Mouse (Mus musculus) CH12.LX (cell line): ENCODE measurements at regions not wholly inside any gene's neighbourhood (a gene's known extent, or its start where the extent isn't known, plus 50 kb on each side); places are given as distances from the start of the nearest gene placed in this dataset.

Source experiments
- DNase-seq: peaks from one replicate; pipeline ENCODE4 v3.0.0-alpha.2; 2013; ENCODE audit errors: extremely low read depth
- H3K27ac ChIP-seq: 2 replicates; pipeline ENCODE4 v1.5.1; 2012; ENCODE audit warnings: low read depth, mild to moderate bottlenecking, control low read depth, moderate library complexity; ENCODE audit not compliant: insufficient read depth
- H3K27me3 ChIP-seq: replicated peaks from 2 replicates; pipeline ENCODE3; 2012; ENCODE audit warnings: inconsistent platforms
- H3K36me3 ChIP-seq, 2 experiments: replicated peaks in 1 of 2; 2 replicates each; pipeline versions ENCODE3 to v1.6.1; 2012; ENCODE audit warnings: inconsistent platforms in 1 of 2, low read length in 1 of 2, mild to moderate bottlenecking in 1 of 2, mixed read lengths in 1 of 2, moderate library complexity in 1 of 2; ENCODE audit not compliant: control insufficient read depth in 1 of 2, insufficient read depth in 1 of 2
- H3K4me1 ChIP-seq, 2 experiments: 2 replicates each; pipeline ENCODE4 v1.6.1; 2012; ENCODE audit warnings: inconsistent platforms in 1 of 2, moderate library complexity in 1 of 2; ENCODE audit not compliant: insufficient read depth in 2 of 2, control insufficient read depth in 1 of 2
- H3K4me2 ChIP-seq: 2 replicates; pipeline ENCODE4 v1.6.1; 2012; ENCODE audit warnings: low read depth, mild to moderate bottlenecking, control low read depth; ENCODE audit not compliant: poor library complexity, insufficient read depth, severe bottlenecking
- H3K4me3 ChIP-seq, 3 experiments: fragments of 150-350 bp in 1 of 3; sonication (generic) in 1 of 3; replicated peaks in 1 of 3; 2 replicates each; pipeline versions ENCODE3 to v1.5.1; 2011 to 2012; ENCODE audit warnings: low read depth in 2 of 3, low read length in 2 of 3, mild to moderate bottlenecking in 2 of 3, moderate library complexity in 2 of 3, control low read depth in 1 of 3, improper control_type of control experiment in 1 of 3, inconsistent platforms in 1 of 3, mixed read lengths in 1 of 3; ENCODE audit not compliant: poor library complexity in 1 of 3
- H3K79me2 ChIP-seq: replicated peaks from 2 replicates; pipeline ENCODE4 v1.6.1; 2012; ENCODE audit warnings: mild to moderate bottlenecking, moderate library complexity; ENCODE audit not compliant: control insufficient read depth, poor library complexity, insufficient read depth, severe bottlenecking; ENCODE audit errors: extremely low read depth
- H3K9ac ChIP-seq: 2 replicates; pipeline ENCODE4 v1.6.1; 2012; ENCODE audit warnings: low read depth, mild to moderate bottlenecking, control low read depth, moderate library complexity; ENCODE audit not compliant: insufficient read depth
- H3K9me3 ChIP-seq: replicated peaks from 2 replicates; pipeline ENCODE3; 2012; ENCODE audit warnings: low read length, inconsistent platforms, mixed read lengths
- BHLHE40 ChIP-seq: IDR thresholded peaks from 2 replicates; pipeline ENCODE4 v1.6.1; 2011; ENCODE audit warnings: mild to moderate bottlenecking, low read depth, low read length, improper control_type of control experiment
- CHD1 ChIP-seq: IDR thresholded peaks from 2 replicates; pipeline ENCODE4 v1.6.1; 2012; ENCODE audit warnings: low read depth, low read length, improper control_type of control experiment, inconsistent platforms
- CHD2 ChIP-seq: IDR thresholded peaks from 2 replicates; pipeline ENCODE4 v1.6.1; 2011; ENCODE audit warnings: low read length, improper control_type of control experiment
- E2F4 ChIP-seq: IDR thresholded peaks from 2 replicates; pipeline ENCODE4 v1.6.1; 2011; ENCODE audit warnings: low read depth, low read length, improper control_type of control experiment; ENCODE audit not compliant: insufficient replicate concordance
- ETS1 ChIP-seq: conservative IDR thresholded peaks from 2 replicates; pipeline ENCODE4 v1.6.1; 2012; ENCODE audit warnings: low read depth, mild to moderate bottlenecking, inconsistent platforms, low read length, improper control_type of control experiment, moderate library complexity
- GABPA ChIP-seq: IDR thresholded peaks from 2 replicates; pipeline ENCODE4 v1.6.1; 2012; ENCODE audit warnings: low read depth, low read length, improper control_type of control experiment, inconsistent platforms; ENCODE audit not compliant: insufficient replicate concordance
- HCFC1 ChIP-seq: IDR thresholded peaks from 2 replicates; pipeline ENCODE4 v1.6.1; 2012; ENCODE audit warnings: low read depth, mild to moderate bottlenecking, inconsistent platforms, low read length, improper control_type of control experiment
- IRF4 ChIP-seq: IDR thresholded peaks from 2 replicates; pipeline ENCODE4 v1.6.1; 2014; ENCODE audit warnings: low read depth, mild to moderate bottlenecking, inconsistent platforms, low read length, improper control_type of control experiment
- JUN ChIP-seq: IDR thresholded peaks from 2 replicates; pipeline ENCODE4 v1.6.1; 2011; ENCODE audit warnings: low read depth, mild to moderate bottlenecking, low read length, improper control_type of control experiment, moderate library complexity; ENCODE audit not compliant: insufficient read depth
- JUND ChIP-seq: conservative IDR thresholded peaks from 2 replicates; pipeline ENCODE4 v1.6.1; 2011; ENCODE audit warnings: low read depth, low read length, improper control_type of control experiment
- MAX ChIP-seq: IDR thresholded peaks from 2 replicates; pipeline ENCODE4 v1.6.1; 2011; ENCODE audit warnings: low read length, improper control_type of control experiment
- MAZ ChIP-seq: IDR thresholded peaks from 2 replicates; pipeline ENCODE4 v1.6.1; 2012; ENCODE audit warnings: low read depth, mild to moderate bottlenecking, inconsistent platforms, low read length, improper control_type of control experiment, moderate library complexity
- MEF2A ChIP-seq: IDR thresholded peaks from 2 replicates; pipeline ENCODE4 v1.6.1; 2014; ENCODE audit warnings: low read depth, mild to moderate bottlenecking, inconsistent platforms, low read length, improper control_type of control experiment, borderline replicate concordance
- MXI1 ChIP-seq: IDR thresholded peaks from 2 replicates; pipeline ENCODE4 v1.6.1; 2011; ENCODE audit warnings: mild to moderate bottlenecking, low read depth, low read length, improper control_type of control experiment
- MYC ChIP-seq: IDR thresholded peaks from 2 replicates; pipeline ENCODE4 v1.6.1; 2011; ENCODE audit warnings: low read depth, mild to moderate bottlenecking, improper control_type of control experiment, low read length
- NRF1 ChIP-seq: IDR thresholded peaks from 2 replicates; pipeline ENCODE4 v1.6.1; 2014; ENCODE audit warnings: low read depth, mild to moderate bottlenecking, inconsistent platforms, low read length, improper control_type of control experiment, moderate library complexity
- PAX5 ChIP-seq: IDR thresholded peaks from 2 replicates; pipeline ENCODE4 v1.6.1; 2012; ENCODE audit warnings: low read length, inconsistent platforms, mixed read lengths
- RCOR1 ChIP-seq: conservative IDR thresholded peaks from 2 replicates; pipeline ENCODE4 v1.6.1; 2012; ENCODE audit warnings: low read depth, mild to moderate bottlenecking, inconsistent platforms, low read length, improper control_type of control experiment
- UBTF ChIP-seq: IDR thresholded peaks from 2 replicates; pipeline ENCODE4 v1.6.1; 2012; ENCODE audit warnings: low read depth, mild to moderate bottlenecking, inconsistent platforms, low read length, improper control_type of control experiment, moderate library complexity
- USF1 ChIP-seq: IDR thresholded peaks from 2 replicates; pipeline ENCODE4 v1.6.1; 2014; ENCODE audit warnings: low read depth, mild to moderate bottlenecking, inconsistent platforms, low read length, improper control_type of control experiment
- USF2 ChIP-seq: conservative IDR thresholded peaks from 2 replicates; pipeline ENCODE4 v1.6.1; 2011; ENCODE audit warnings: low read depth, low read length, improper control_type of control experiment
- ZMIZ1 ChIP-seq: IDR thresholded peaks from 2 replicates; pipeline ENCODE4 v1.6.1; 2012; ENCODE audit warnings: low read depth, mild to moderate bottlenecking, inconsistent platforms, low read length, improper control_type of control experiment
- ZNF384 ChIP-seq: IDR thresholded peaks from 2 replicates; pipeline ENCODE4 v1.6.1; 2012; ENCODE audit warnings: low read depth, low read length, improper control_type of control experiment, inconsistent platforms
- dilution Hi-C: fragments of 300-500 bp; cut with MboI; formaldehyde crosslinking; loops from 2 replicates; pipeline ENCODE4 v1.14.3; 2020; ENCODE audit warnings: low sequenced_read_pairs; ENCODE audit not compliant: extremely low pct_unique_long_range_greater_than_20kb, extremely low pct_ligation_motif_present
- in situ Hi-C: fragments of 300-500 bp; cut with MboI; formaldehyde crosslinking; loops from 3 replicates; pipeline ENCODE4 v1.14.3; 2019; ENCODE audit warnings: low sequenced_read_pairs, low pct_ligation_motif_present, low pct_unique_long_range_greater_than_20kb, mixed read lengths

GRCm38 (mm10) chr7:40663781-40664180, 234.3 kb upstream of the Vstm2b start:
- Histone ChIP-seq H3K27ac (no peak overlapping the region), H3K27me3 (no peaks in the 10 kb centered on the region), H3K4me3 (no peak overlapping the region), H3K9me3 (no peaks in the 10 kb centered on the region), H3K79me2 (no peaks in the 10 kb centered on the region), H3K4me1 (no peaks in the 10 kb centered on the region), H3K36me3 (no peaks in the 10 kb centered on the region), H3K4me2 (no peak overlapping the region), H3K9ac (no peak overlapping the region)
- DNase-seq = no peak
- TF ChIP-seq MEF2A = no peak
- TF ChIP-seq ZMIZ1 = no peak
- TF ChIP-seq RCOR1 = no peak
- TF ChIP-seq JUND = no peak
- in situ Hi-C loops = no loop called here
- dilution Hi-C loops = no loop called here

- Histone ChIP-seq H3K4me1 (no peaks in the 10 kb centered on the region), H3K4me2 (no peak overlapping the region), H3K27me3 (no peaks in the 10 kb centered on the region), H3K79me2 (no peaks in the 10 kb centered on the region), H3K36me3 (no peaks in the 10 kb centered on the region), H3K27ac (no peak overlapping the region), H3K9me3 (no peaks in the 10 kb centered on the region), H3K9ac (no peak overlapping the region), H3K4me3 (no peak overlapping the region)
- dilution Hi-C loops = no loop called here
- in situ Hi-C loops = no loop called here
- TF ChIP-seq ZMIZ1 = no peak
- no peak for TF ChIP-seq NRF1
- TF ChIP-seq CHD1 = no peak
- no peak for TF ChIP-seq BHLHE40
- TF ChIP-seq E2F4 = no peak
- no peak for TF ChIP-seq MXI1
- TF ChIP-seq USF2 = no peak
- TF ChIP-seq MEF2A = no peak
- no peak for DNase-seq
These were observed 231.5 kb upstream of the Vstm2b start for GRCm38 (mm10) chr7:40666625-40667024.

DNA sequence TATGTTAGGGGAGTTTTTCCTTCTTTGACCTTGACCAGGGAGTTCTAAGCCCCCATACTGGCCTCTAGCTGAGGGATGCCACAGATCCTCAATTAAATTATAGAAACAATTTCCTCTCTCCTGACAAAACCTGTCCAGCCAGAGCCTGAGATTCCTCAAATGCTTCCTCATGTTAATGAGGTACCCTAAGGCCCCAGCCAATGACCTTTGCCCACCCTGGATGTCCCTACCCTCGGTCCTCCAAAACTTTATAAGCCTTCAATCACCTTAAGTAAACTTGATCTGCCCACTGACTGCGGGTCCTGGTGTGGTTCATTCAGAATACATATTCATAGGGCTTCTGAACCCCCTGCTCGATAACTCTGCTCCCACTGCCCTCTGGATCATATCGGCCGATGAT, 227.7 kb upstream of the Vstm2b start:
- dilution Hi-C loops = no loop called here
- Histone ChIP-seq H3K27me3 (no peaks in the 10 kb centered on the region), H3K36me3 (no peaks in the 10 kb centered on the region), H3K4me1 (peaks cover 0 to 3% of the 10 kb centered on the region in 2 experiments; a peak in 1 of 4 replicates), H3K79me2 (no peaks in the 10 kb centered on the region), H3K27ac (no peak overlapping the region), H3K9ac (no peak overlapping the region), H3K9me3 (no peaks in the 10 kb centered on the region)
- DNase-seq = no peak
- in situ Hi-C loops = no loop called here
- TF ChIP-seq USF1 = no peak
- no peak for TF ChIP-seq ZMIZ1
- TF ChIP-seq PAX5 = no peak
- no peak for TF ChIP-seq IRF4
- no peak for TF ChIP-seq UBTF
- TF ChIP-seq MAX = no peak
- TF ChIP-seq MEF2A = no peak
- no peak for TF ChIP-seq GABPA
- no peak for TF ChIP-seq JUN
- TF ChIP-seq CHD1 = no peak
- TF ChIP-seq NRF1 = no peak
- no peak for TF ChIP-seq CHD2
- no peak for TF ChIP-seq ETS1
- TF ChIP-seq ZNF384 = no peak
- no peak for TF ChIP-seq HCFC1
- no peak for TF ChIP-seq USF2
- no peak for TF ChIP-seq MYC
- no peak for TF ChIP-seq MXI1
- no peak for TF ChIP-seq MAZ
- no peak for TF ChIP-seq RCOR1
- TF ChIP-seq, all 38 proteins: peak for 0
- Histone ChIP-seq H3K4me2 (no peak overlapping the region), H3K4me3 (no peak overlapping the region)
